Mouse (Mus musculus): ENCODE data around the gene Fbn1. TPM values are rescaled to one million over a fixed set of nuclear protein-coding genes. Genes with fewer than 3 reads are reported as not detected.

Gene Fbn1
- polyA plus RNA-seq, 1 experiment from 2014 or later, result 2.1 TPM

DNA sequence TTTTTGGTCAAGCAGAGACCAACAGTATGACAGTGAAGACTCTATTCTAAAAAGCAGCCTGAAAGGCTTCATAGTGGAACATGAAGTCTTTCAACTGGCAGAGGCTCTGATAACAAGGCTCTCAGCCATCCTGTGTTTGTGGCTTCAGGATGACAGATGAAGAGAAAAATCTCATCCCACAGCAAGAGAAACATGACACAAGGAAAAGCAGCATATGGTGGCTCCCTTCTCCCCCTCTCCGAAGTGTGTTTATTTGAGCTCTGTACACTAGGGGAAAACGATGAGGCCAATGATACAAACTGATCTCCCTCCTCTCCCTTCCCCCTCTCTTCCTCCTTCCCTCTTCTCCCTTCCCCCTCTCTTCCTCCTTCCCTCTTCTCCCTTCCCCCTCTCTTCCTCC is 127.7 kb downstream of the Fbn1 start:
- H3K9ac ChIP-seq (replicated peaks; ENCODE audit: low read depth, low read length), result no peak overlapping the region
- H3K9me3 ChIP-seq (ENCODE audit: control insufficient read depth, low read length), result no peaks in the 10 kb centered on the region
- no peaks in the 10 kb centered on the region for H3K4me1 ChIP-seq (replicated peaks; ENCODE audit: control insufficient read depth, insufficient read depth, low read length)
- no peaks in the 10 kb centered on the region for H3K27me3 ChIP-seq (replicated peaks; ENCODE audit: control insufficient read depth, insufficient read depth, low read length)
- 49% methylated on average over 2 of the region's 2 CpGs for WGBS
- no peak overlapping the region for H3K4me2 ChIP-seq (ENCODE audit: low read length)
- ATAC-seq, result peak; percentile 58
- no peaks in the 10 kb centered on the region for H3K36me3 ChIP-seq (ENCODE audit: control insufficient read depth, insufficient read depth)
- H3K4me3 ChIP-seq (replicated peaks; ENCODE audit: low read length), result no peak overlapping the region
- H3K27ac ChIP-seq (ENCODE audit: low read length), result no peak overlapping the region; the same call in 1 of the 2 replicates

DNA sequence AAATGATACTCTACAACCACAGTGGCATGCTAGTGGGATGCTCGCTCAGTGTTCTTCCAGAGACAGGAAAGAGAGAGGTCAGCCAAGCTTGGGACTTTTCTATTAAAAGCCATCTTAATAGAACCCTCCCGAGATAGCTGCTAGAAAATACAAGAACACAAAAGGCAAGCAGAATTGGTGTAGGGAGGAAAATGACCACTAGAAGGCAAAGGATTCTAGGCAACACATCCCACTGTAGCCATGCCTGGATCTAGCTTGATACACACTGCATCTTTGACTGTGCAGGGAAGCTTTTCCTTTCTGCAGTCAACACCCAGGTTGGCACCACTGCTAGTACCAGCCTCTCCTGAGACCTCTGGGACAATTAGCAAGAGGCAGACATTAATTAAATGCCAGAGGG is 128.6 kb downstream of the Fbn1 start:
- H3K36me3 ChIP-seq (ENCODE audit: control insufficient read depth, insufficient read depth), result no peaks in the 10 kb centered on the region
- H3K4me1 ChIP-seq (replicated peaks; ENCODE audit: control insufficient read depth, insufficient read depth, low read length), result no peaks in the 10 kb centered on the region
- 92% methylated on average over 2 of the region's 2 CpGs for WGBS
- H3K9ac ChIP-seq (replicated peaks; ENCODE audit: low read depth, low read length), result no peak overlapping the region
- no peak overlapping the region for H3K4me2 ChIP-seq (ENCODE audit: low read length)
- H3K27ac ChIP-seq (ENCODE audit: low read length), result no peak overlapping the region
- ATAC-seq, result no peak
- H3K9me3 ChIP-seq (ENCODE audit: control insufficient read depth, low read length), result no peaks in the 10 kb centered on the region
- no peak overlapping the region for H3K4me3 ChIP-seq (replicated peaks; ENCODE audit: low read length)
- no peaks in the 10 kb centered on the region for H3K27me3 ChIP-seq (replicated peaks; ENCODE audit: control insufficient read depth, insufficient read depth, low read length)

DNA sequence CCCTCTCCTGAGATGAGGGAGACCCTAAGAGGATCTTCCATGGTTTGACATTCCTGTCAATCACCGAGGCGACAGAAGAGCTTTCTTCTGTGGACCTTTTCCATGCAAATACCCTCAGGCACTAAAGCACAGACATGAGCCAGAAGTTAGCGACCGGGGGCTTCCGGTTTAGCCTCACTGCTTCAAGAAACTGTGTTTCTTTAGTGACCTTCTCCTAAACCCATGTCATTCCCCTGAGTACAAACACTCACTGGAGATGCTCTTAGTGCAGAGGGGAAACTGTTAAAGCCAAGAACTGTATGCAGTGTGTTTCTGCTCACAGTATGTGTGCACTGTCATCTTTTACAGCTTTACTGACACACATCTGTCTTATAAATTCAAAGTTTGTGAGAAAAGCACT is 131.9 kb downstream of the Fbn1 start:
- Histone ChIP-seq H3K27ac (ENCODE audit: low read length) (no peak overlapping the region), H3K9ac (replicated peaks; ENCODE audit: low read depth, low read length) (no peak overlapping the region), H3K4me1 (replicated peaks; ENCODE audit: control insufficient read depth, insufficient read depth, low read length) (no peaks in the 10 kb centered on the region), H3K36me3 (ENCODE audit: control insufficient read depth, insufficient read depth) (no peaks in the 10 kb centered on the region), H3K4me3 (replicated peaks; ENCODE audit: low read length) (no peak overlapping the region), H3K9me3 (ENCODE audit: control insufficient read depth, low read length) (no peaks in the 10 kb centered on the region), H3K4me2 (ENCODE audit: low read length) (no peak overlapping the region), H3K27me3 (replicated peaks; ENCODE audit: control insufficient read depth, insufficient read depth, low read length) (no peaks in the 10 kb centered on the region)
- 73% methylated on average over 5 of the region's 5 CpGs for WGBS
- no peak for ATAC-seq

DNA sequence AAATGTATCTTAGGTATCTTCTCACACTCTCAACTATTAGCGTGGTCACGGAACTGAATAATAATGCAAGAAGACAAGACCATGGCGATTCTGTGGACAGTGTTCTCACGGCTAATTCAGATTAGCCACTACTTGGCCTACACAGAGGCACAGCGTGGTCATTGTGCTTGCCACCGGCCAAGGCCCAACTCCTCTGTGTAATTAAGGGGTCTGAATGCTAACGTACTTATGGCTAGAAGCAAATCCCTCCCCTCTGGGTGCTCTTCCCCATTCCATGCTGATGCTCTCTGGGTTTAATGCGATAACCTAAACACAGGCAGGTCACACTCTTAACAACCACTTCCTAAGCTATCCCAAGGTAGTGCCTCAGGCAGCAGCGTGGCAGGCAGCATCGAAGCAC is 132.5 kb downstream of the Fbn1 start:
- Histone ChIP-seq H3K9me3 (ENCODE audit: control insufficient read depth, low read length) (no peaks in the 10 kb centered on the region), H3K4me3 (replicated peaks; ENCODE audit: low read length) (no peak overlapping the region), H3K4me2 (ENCODE audit: low read length) (no peak overlapping the region), H3K27ac (ENCODE audit: low read length) (no peak overlapping the region), H3K4me1 (replicated peaks; ENCODE audit: control insufficient read depth, insufficient read depth, low read length) (no peaks in the 10 kb centered on the region), H3K36me3 (ENCODE audit: control insufficient read depth, insufficient read depth) (no peaks in the 10 kb centered on the region), H3K9ac (replicated peaks; ENCODE audit: low read depth, low read length) (no peak overlapping the region), H3K27me3 (replicated peaks; ENCODE audit: control insufficient read depth, insufficient read depth, low read length) (no peaks in the 10 kb centered on the region)
- WGBS, result 75% methylated on average over 10 of the region's 10 CpGs
- no peak for ATAC-seq

DNA sequence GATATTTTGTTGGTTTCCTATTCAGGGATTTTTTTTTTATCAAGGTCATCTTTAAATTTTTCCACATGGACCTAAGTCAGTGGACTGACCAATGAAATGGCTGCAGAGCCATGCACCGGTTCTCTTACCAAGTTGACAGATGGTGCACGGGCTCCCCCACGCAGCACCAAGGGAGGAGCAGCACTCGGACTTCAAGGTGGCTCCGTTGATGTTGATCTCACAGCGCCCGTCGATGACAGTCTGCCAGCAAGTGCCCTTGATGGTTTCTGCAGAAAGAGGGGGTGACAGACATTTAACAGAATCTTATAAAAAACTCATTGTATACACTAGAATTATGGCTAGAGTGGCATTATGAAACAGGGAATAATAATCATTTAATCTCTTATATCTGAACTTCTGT is 138.1 kb downstream of the Fbn1 start:
- Histone ChIP-seq H3K36me3 (ENCODE audit: control insufficient read depth, insufficient read depth) (no peaks in the 10 kb centered on the region), H3K4me3 (replicated peaks; ENCODE audit: low read length) (no peak overlapping the region), H3K4me2 (ENCODE audit: low read length) (no peak overlapping the region), H3K9me3 (ENCODE audit: control insufficient read depth, low read length) (no peaks in the 10 kb centered on the region), H3K27ac (ENCODE audit: low read length) (no peak overlapping the region), H3K27me3 (replicated peaks; ENCODE audit: control insufficient read depth, insufficient read depth, low read length) (no peaks in the 10 kb centered on the region), H3K4me1 (replicated peaks; ENCODE audit: control insufficient read depth, insufficient read depth, low read length) (no peaks in the 10 kb centered on the region), H3K9ac (replicated peaks; ENCODE audit: low read depth, low read length) (no peak overlapping the region)
- no peak for ATAC-seq
- 88% methylated on average over 8 of the region's 8 CpGs for WGBS

DNA sequence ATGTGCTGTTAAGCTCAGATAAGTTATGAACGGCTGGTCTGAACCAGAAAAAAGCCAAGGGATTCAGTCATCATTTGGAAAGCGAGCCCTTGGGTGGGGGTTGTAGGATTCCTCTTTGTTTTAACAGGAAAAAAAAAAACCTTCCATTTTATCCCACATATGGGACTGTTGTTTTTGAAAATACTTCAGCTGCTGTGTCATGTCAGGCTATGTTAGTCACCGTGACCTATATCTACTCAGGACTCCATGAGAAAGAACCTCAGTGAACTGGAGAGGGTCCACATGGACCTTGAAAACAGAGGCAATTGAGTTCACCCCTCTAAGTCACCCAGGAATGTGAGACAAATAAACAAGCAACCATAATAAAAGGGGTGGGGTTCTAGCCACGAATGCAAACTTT is 139.2 kb downstream of the Fbn1 start:
- no peak for ATAC-seq
- H3K4me1 ChIP-seq (replicated peaks; ENCODE audit: control insufficient read depth, insufficient read depth, low read length), result no peaks in the 10 kb centered on the region
- H3K9ac ChIP-seq (replicated peaks; ENCODE audit: low read depth, low read length), result no peak overlapping the region
- no peak overlapping the region for H3K4me2 ChIP-seq (ENCODE audit: low read length)
- H3K36me3 ChIP-seq (ENCODE audit: control insufficient read depth, insufficient read depth), result no peaks in the 10 kb centered on the region
- no peaks in the 10 kb centered on the region for H3K27me3 ChIP-seq (replicated peaks; ENCODE audit: control insufficient read depth, insufficient read depth, low read length)
- H3K9me3 ChIP-seq (ENCODE audit: control insufficient read depth, low read length), result no peaks in the 10 kb centered on the region
- no peak overlapping the region for H3K27ac ChIP-seq (ENCODE audit: low read length)
- WGBS, result 86% methylated on average over 4 of the region's 4 CpGs
- H3K4me3 ChIP-seq (replicated peaks; ENCODE audit: low read length), result no peak overlapping the region

DNA sequence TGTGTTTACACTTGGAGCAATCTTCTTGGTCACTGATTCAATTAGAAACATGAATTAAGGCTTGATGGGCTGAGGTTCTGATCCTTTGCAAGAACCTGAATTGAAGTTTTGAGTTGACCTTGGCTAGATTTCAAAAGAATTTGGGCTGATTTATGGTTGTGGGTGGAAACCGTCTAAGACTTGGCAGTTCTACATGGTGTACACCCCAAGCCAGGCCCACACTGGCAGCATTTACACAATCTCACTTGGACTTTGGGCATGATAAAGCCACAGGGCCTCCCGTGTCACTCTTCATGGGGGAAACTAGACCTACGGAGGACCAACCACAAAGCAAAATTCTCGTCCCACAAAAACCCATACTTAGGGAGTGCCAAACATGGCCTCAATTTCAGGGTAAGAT is 146.1 kb downstream of the Fbn1 start:
- Histone ChIP-seq H3K27ac (ENCODE audit: low read length) (no peak overlapping the region), H3K9ac (replicated peaks; ENCODE audit: low read depth, low read length) (no peak overlapping the region), H3K4me1 (replicated peaks; ENCODE audit: control insufficient read depth, insufficient read depth, low read length) (no peaks in the 10 kb centered on the region), H3K4me2 (ENCODE audit: low read length) (no peak overlapping the region), H3K9me3 (ENCODE audit: control insufficient read depth, low read length) (no peaks in the 10 kb centered on the region), H3K36me3 (ENCODE audit: control insufficient read depth, insufficient read depth) (0 out of 2 replicates have a peak, but pooled peaks cover 3% of the 10 kb centered on the region), H3K4me3 (replicated peaks; ENCODE audit: low read length) (no peak overlapping the region), H3K27me3 (replicated peaks; ENCODE audit: control insufficient read depth, insufficient read depth, low read length) (no peaks in the 10 kb centered on the region)
- no peak for ATAC-seq
- 90% methylated on average over 4 of the region's 4 CpGs for WGBS

DNA sequence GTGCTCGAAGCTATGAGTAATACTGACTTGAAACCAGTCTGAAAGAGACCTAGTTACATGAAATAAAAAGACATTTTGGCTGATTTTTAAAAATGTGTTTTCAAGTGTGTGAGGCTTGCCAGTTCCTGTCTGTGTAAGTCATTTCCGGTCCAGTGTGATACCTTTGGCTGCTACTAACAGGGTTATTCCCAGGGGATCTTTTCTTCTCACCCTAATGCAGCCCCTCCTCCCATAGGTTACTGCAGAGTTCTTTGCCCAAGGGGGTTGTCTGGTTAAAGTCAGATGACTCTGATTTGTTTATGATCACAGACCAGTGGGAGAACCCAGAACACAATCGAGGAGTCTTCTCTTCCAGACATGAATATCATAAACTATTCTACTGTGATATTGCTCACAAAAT is 151.3 kb downstream of the Fbn1 start:
- no peak for ATAC-seq
- WGBS, result 84% methylated on average over 3 of the region's 3 CpGs
- Histone ChIP-seq H3K4me1 (replicated peaks; ENCODE audit: control insufficient read depth, insufficient read depth, low read length) (peaks cover 12% of the 10 kb centered on the region), H3K9ac (replicated peaks; ENCODE audit: low read depth, low read length) (no peak overlapping the region), H3K36me3 (ENCODE audit: control insufficient read depth, insufficient read depth) (0 out of 2 replicates have a peak, but pooled peaks cover 3% of the 10 kb centered on the region), H3K9me3 (ENCODE audit: control insufficient read depth, low read length) (no peaks in the 10 kb centered on the region), H3K4me2 (ENCODE audit: low read length) (no peak overlapping the region), H3K4me3 (replicated peaks; ENCODE audit: low read length) (no peak overlapping the region), H3K27ac (ENCODE audit: low read length) (no peak overlapping the region), H3K27me3 (replicated peaks; ENCODE audit: control insufficient read depth, insufficient read depth, low read length) (no peaks in the 10 kb centered on the region)

DNA sequence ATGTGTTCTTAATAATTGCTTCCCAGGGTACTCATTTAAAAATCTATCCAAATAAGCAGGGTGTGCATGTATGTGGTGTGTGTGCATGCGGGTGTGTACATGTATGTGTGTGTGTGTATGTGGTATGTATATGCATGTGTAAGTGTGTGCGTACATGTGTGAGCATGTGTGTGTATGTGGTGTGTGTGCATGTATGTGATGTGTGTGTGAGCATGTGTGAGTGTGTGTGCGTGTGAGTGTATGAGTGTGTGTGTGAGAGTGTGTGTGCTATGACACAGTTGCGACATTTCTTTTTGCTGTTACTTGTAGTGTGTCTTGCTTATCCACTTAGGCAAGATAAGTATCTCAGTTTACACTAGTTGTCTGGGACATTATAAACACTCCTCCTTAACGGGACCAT is 151.7 kb downstream of the Fbn1 start:
- no peaks in the 10 kb centered on the region for H3K9me3 ChIP-seq (ENCODE audit: control insufficient read depth, low read length)
- no peak overlapping the region for H3K9ac ChIP-seq (replicated peaks; ENCODE audit: low read depth, low read length)
- peaks cover 12% of the 10 kb centered on the region for H3K4me1 ChIP-seq (replicated peaks; ENCODE audit: control insufficient read depth, insufficient read depth, low read length)
- no peak overlapping the region for H3K4me3 ChIP-seq (replicated peaks; ENCODE audit: low read length)
- H3K4me2 ChIP-seq (ENCODE audit: low read length), result no peak overlapping the region
- no peak overlapping the region for H3K27ac ChIP-seq (ENCODE audit: low read length)
- 0 out of 2 replicates have a peak, but pooled peaks cover 3% of the 10 kb centered on the region for H3K36me3 ChIP-seq (ENCODE audit: control insufficient read depth, insufficient read depth)
- ATAC-seq, result no peak
- 93% methylated on average over 5 of the region's 5 CpGs for WGBS
- no peaks in the 10 kb centered on the region for H3K27me3 ChIP-seq (replicated peaks; ENCODE audit: control insufficient read depth, insufficient read depth, low read length)

Data from forebrain, embryonic 16.5 days (tissue).